Mouse (Mus musculus): ENCODE results near the gene Gm49325. TPM values are rescaled to one million over a fixed set of nuclear protein-coding genes. Genes with fewer than 3 reads are reported as not detected.
A peak's percentile ranks its signal among the peaks of the same experiment; 100 is the strongest.

Gm49325 gene
- polyA plus RNA-seq, 1 experiment from 2014 or later = 4.9 TPM

DNA sequence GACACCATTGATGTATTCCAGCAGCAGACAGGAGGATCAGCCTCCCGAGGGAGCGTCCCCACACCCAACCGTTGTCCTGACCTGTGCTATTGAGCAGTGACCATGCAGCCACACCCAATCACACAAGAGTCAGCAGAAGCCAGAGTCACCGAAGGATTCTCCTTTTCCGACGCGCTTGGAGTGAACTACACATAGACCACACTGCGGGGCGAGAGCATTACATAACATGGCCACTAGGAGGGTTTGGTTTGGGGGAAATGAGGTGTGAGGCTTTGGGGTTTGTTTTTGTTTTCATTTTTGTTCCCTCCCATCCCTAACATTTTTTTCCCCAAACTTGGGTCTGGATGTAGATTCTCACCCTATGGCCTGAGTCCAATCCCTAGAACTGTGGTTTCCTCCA lies 10.2 kb downstream of the Gm49325 start:
- Histone ChIP-seq H3K4me1 (ENCODE audit: insufficient read depth, low read depth, low read length) (peaks cover 6% of the 10 kb centered on the region; the same call in 1 of the 2 replicates), H3K27me3 (replicated peaks; ENCODE audit: insufficient read depth, low read length) (no peaks in the 10 kb centered on the region), H3K27ac (ENCODE audit: low read length) (no peak overlapping the region), H3K36me3 (ENCODE audit: insufficient read depth, low read length) (peaks cover 22% of the 10 kb centered on the region), H3K4me3 (ENCODE audit: low read depth, low read length) (no peak overlapping the region), H3K4me2 (replicated peaks; ENCODE audit: low read depth, low read length) (no peak overlapping the region), H3K9ac (replicated peaks; ENCODE audit: low read depth) (no peak overlapping the region), H3K9me3 (ENCODE audit: low read length) (no peaks in the 10 kb centered on the region)
- no peak for ATAC-seq
- WGBS = 94% methylated on average over 9 of the region's 9 CpGs
- TF ChIP-seq EP300 (IDR thresholded peaks at IDR 0.05) = no peak
- TF ChIP-seq CTCF (IDR thresholded peaks at IDR 0.05) = 0 out of 2 replicates have a peak, but pooled peaks have one; percentile 12
- DNase-seq (ENCODE audit: low spot score) = no peak

- ATAC-seq (no peak), DNase-seq (ENCODE audit: low spot score) (no peak)
- no peak for TF ChIP-seq EP300 (IDR thresholded peaks at IDR 0.05)
- TF ChIP-seq CTCF (IDR thresholded peaks at IDR 0.05) = no peak
- Histone ChIP-seq H3K4me1 (ENCODE audit: insufficient read depth, low read depth, low read length) (peaks cover 12% of the 10 kb centered on the region; the same call in 1 of the 2 replicates), H3K4me2 (replicated peaks; ENCODE audit: low read depth, low read length) (no peak overlapping the region), H3K9me3 (ENCODE audit: low read length) (no peaks in the 10 kb centered on the region), H3K36me3 (ENCODE audit: insufficient read depth, low read length) (peaks cover 19% of the 10 kb centered on the region), H3K27ac (ENCODE audit: low read length) (no peak overlapping the region), H3K27me3 (replicated peaks; ENCODE audit: insufficient read depth, low read length) (no peaks in the 10 kb centered on the region), H3K4me3 (ENCODE audit: low read depth, low read length) (no peak overlapping the region), H3K9ac (replicated peaks; ENCODE audit: low read depth) (no peak overlapping the region)
- WGBS = 90% methylated on average over 7 of the region's 7 CpGs
These were observed 10.9 kb downstream of the Gm49325 start for GRCm38 (mm10) chr10:77616926-77617325.

DNA sequence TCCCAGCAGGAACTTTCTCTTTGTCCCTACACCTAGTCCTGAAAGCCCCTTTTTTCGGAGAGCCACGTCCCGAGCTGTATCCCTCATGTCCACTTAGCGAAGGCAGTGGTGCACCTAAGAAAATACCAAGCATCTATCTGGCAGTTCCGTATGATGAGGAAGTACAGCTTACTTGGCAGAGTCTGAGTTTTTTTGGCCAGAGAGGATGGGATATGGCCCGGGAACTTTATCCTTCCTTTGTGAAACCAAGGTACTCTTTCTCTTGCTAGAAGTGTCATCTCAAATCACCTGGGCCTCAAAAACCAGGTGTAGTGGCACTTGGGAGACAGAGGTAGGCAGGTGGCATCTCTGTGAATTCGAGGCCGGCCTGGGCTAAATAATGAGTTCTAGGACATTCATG lies 15.5 kb downstream of the Gm49325 start:
- peak overlapping the region; percentile 96 for H3K27ac ChIP-seq (ENCODE audit: low read length)
- WGBS = 69% methylated on average over 8 of the region's 8 CpGs
- H3K36me3 ChIP-seq (ENCODE audit: insufficient read depth, low read length) = peaks cover 3% of the 10 kb centered on the region; the same call in 1 of the 2 replicates
- H3K4me1 ChIP-seq (ENCODE audit: insufficient read depth, low read depth, low read length) = peaks cover 37% of the 10 kb centered on the region
- no peaks in the 10 kb centered on the region for H3K9me3 ChIP-seq (ENCODE audit: low read length)
- DNase-seq (ENCODE audit: low spot score) (no peak), ATAC-seq (no peak)
- TF ChIP-seq EP300 (IDR thresholded peaks at IDR 0.05) = no peak
- TF ChIP-seq CTCF (IDR thresholded peaks at IDR 0.05) = no peak
- H3K4me3 ChIP-seq (ENCODE audit: low read depth, low read length) = peak overlapping the region; percentile 96
- H3K4me2 ChIP-seq (replicated peaks; ENCODE audit: low read depth, low read length) = peak overlapping the region; percentile 93
- H3K27me3 ChIP-seq (replicated peaks; ENCODE audit: insufficient read depth, low read length) = no peaks in the 10 kb centered on the region
- H3K9ac ChIP-seq (replicated peaks; ENCODE audit: low read depth) = peak overlapping the region; percentile 97

- Histone ChIP-seq H3K27me3 (replicated peaks; ENCODE audit: insufficient read depth, low read length) (no peaks in the 10 kb centered on the region), H3K4me1 (ENCODE audit: insufficient read depth, low read depth, low read length) (peaks cover 41% of the 10 kb centered on the region), H3K9me3 (ENCODE audit: low read length) (no peaks in the 10 kb centered on the region), H3K36me3 (ENCODE audit: insufficient read depth, low read length) (no peaks in the 10 kb centered on the region), H3K4me3 (ENCODE audit: low read depth, low read length) (peak within 1 kb of the TSS; percentile 96), H3K27ac (ENCODE audit: low read length) (peak within 1 kb of the TSS; percentile 96), H3K9ac (replicated peaks; ENCODE audit: low read depth) (peak within 1 kb of the TSS; percentile 97), H3K4me2 (replicated peaks; ENCODE audit: low read depth, low read length) (peak within 1 kb of the TSS; percentile 93)
- ATAC-seq (peak; percentile 90), DNase-seq (ENCODE audit: low spot score) (peak; percentile 94)
- TF ChIP-seq CTCF (IDR thresholded peaks at IDR 0.05) (no peak), EP300 (IDR thresholded peaks at IDR 0.05) (no peak)
- under 1% methylated on average over 92 of the region's 96 CpGs for WGBS
These were observed 16.3 kb downstream of the Gm49325 start, which contains the start of gene Ube2g2 for GRCm38 (mm10) chr10:77622055-77622988. TSS of gene Ube2g2 (plus strand) at chr10:77622275.

DNA sequence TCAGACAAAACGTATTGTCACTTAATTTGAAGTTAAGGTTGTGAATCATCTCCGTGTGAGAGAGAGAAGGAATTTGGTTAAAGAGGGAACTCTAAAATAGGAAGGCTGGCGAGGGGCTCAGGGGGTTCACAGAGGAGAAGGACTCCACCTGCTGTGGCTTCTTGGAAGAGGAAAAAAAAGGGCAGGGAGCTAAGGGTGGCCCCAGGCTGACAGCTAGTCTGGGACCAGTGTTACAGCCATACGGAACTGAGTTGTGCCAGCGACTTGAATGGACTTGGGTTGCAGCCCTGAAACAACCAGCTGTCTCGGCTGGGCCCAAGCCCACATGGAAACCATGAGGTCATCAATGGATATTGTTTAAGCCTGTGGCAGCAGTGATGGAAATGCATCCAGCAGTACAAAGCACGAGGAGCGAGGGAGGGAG lies 17.1 kb downstream of the Gm49325 start:
- Histone ChIP-seq H3K4me1 (ENCODE audit: insufficient read depth, low read depth, low read length) (peaks cover 41% of the 10 kb centered on the region), H3K4me2 (replicated peaks; ENCODE audit: low read depth, low read length) (peak overlapping the region; percentile 93), H3K27me3 (replicated peaks; ENCODE audit: insufficient read depth, low read length) (no peaks in the 10 kb centered on the region), H3K27ac (ENCODE audit: low read length) (peak overlapping the region; percentile 96), H3K9me3 (ENCODE audit: low read length) (no peaks in the 10 kb centered on the region), H3K36me3 (ENCODE audit: insufficient read depth, low read length) (no peaks in the 10 kb centered on the region), H3K4me3 (ENCODE audit: low read depth, low read length) (peak overlapping the region; percentile 96), H3K9ac (replicated peaks; ENCODE audit: low read depth) (peak overlapping the region; percentile 97)
- no peak for TF ChIP-seq EP300 (IDR thresholded peaks at IDR 0.05)
- peak; percentile 17; the same call in 1 of the 2 replicates for TF ChIP-seq CTCF (IDR thresholded peaks at IDR 0.05)
- 7% methylated on average over 8 of the region's 8 CpGs for WGBS
- DNase-seq (ENCODE audit: low spot score) (peak; percentile 89), ATAC-seq (peak; percentile 31)

- Histone ChIP-seq H3K27me3 (replicated peaks; ENCODE audit: insufficient read depth, low read length) (no peaks in the 10 kb centered on the region), H3K4me3 (ENCODE audit: low read depth, low read length) (no peak overlapping the region), H3K4me2 (replicated peaks; ENCODE audit: low read depth, low read length) (peak overlapping the region; percentile 93), H3K9ac (replicated peaks; ENCODE audit: low read depth) (no peak overlapping the region; the same call in 1 of the 2 replicates), H3K4me1 (ENCODE audit: insufficient read depth, low read depth, low read length) (peaks cover 41% of the 10 kb centered on the region), H3K36me3 (ENCODE audit: insufficient read depth, low read length) (no peaks in the 10 kb centered on the region), H3K27ac (ENCODE audit: low read length) (peak overlapping the region; percentile 96), H3K9me3 (ENCODE audit: low read length) (no peaks in the 10 kb centered on the region)
- ATAC-seq = no peak
- TF ChIP-seq EP300 (IDR thresholded peaks at IDR 0.05) (no peak), CTCF (IDR thresholded peaks at IDR 0.05) (no peak)
- 85% methylated on average over 10 of the region's 10 CpGs for WGBS
- DNase-seq (ENCODE audit: low spot score) = no peak
These were observed 17.8 kb downstream of the Gm49325 start for GRCm38 (mm10) chr10:77623639-77624400.

Measured in lung, postnatal 0 days (tissue).